Comparison of ENCODE assay signal across 15 mouse cellular contexts in genomic region chr2:115724216-115724615, GRCm38 (mm10).
A peak's percentile ranks its signal among the peaks of the same experiment; 100 is the strongest.
DNase-seq lines count a peak whose midpoint lies in the region; ATAC-seq and TF ChIP-seq lines count a peak whose summit lies in the region.
"Had no signal": no experiment of that assay in that cellular context is flagged by ENCODE, and none has a peak within 500 bp of the region (broad histone marks: within the 10 kb centered on the region; RNA-seq: fewer than 3 reads in every experiment).

No protein-coding gene starts in this region.

- no peaks in the 10 kb centered on the region for H3K9me3 ChIP-seq in hindbrain, embryonic 13.5 days
- H3K9me3 ChIP-seq in hindbrain, postnatal 0 days (ENCODE audit: low read length), result no peaks in the 10 kb centered on the region
- peaks cover 29% of the 10 kb centered on the region for H3K9me3 ChIP-seq in E14TG2a.4 (ENCODE audit: low read length)
- peaks cover 15% of the 10 kb centered on the region for H3K9me3 ChIP-seq in forebrain, embryonic 13.5 days (replicated peaks)
- peaks cover 18% of the 10 kb centered on the region for H3K9me3 ChIP-seq in kidney, embryonic 16.5 days (ENCODE audit: low read length)
- no peaks in the 10 kb centered on the region for H3K9me3 ChIP-seq in intestine, embryonic 15.5 days

- ATAC-seq in hindbrain, embryonic 13.5 days (ENCODE audit: low FRiP score), result no peak
- no peak for ATAC-seq in hindbrain, postnatal 0 days
- ATAC-seq in forebrain, embryonic 13.5 days, result no peak
- peak; percentile 29; the same call in 1 of the 2 replicates for ATAC-seq in kidney, embryonic 16.5 days (ENCODE audit: low FRiP score, low TSS enrichment)
- no peak for ATAC-seq in intestine, embryonic 15.5 days

- H3K9ac ChIP-seq in hindbrain, embryonic 13.5 days, result no peak overlapping the region
- no peak overlapping the region for H3K9ac ChIP-seq in hindbrain, postnatal 0 days (replicated peaks; ENCODE audit: low read length)
- H3K9ac ChIP-seq in forebrain, embryonic 13.5 days, result no peak overlapping the region
- no peak overlapping the region for H3K9ac ChIP-seq in kidney, embryonic 16.5 days (replicated peaks; ENCODE audit: low read length)
- no peak overlapping the region for H3K9ac ChIP-seq in intestine, embryonic 15.5 days
- H3K9ac ChIP-seq: liver, embryonic 14.5 days had no signal

- 0 out of 2 replicates have a peak overlapping the region, but pooled peaks have one; percentile 35 for H3K27ac ChIP-seq in hindbrain, embryonic 13.5 days
- no peak overlapping the region for H3K27ac ChIP-seq in hindbrain, postnatal 0 days
- H3K27ac ChIP-seq in forebrain, embryonic 13.5 days, result peak overlapping the region; percentile 88
- H3K27ac ChIP-seq in kidney, embryonic 16.5 days (ENCODE audit: low read length), result no peak overlapping the region
- no peak overlapping the region for H3K27ac ChIP-seq in intestine, embryonic 15.5 days
- H3K27ac ChIP-seq: liver, embryonic 14.5 days had no signal

- H3K36me3 ChIP-seq in hindbrain, embryonic 13.5 days, result 0 out of 2 replicates have a peak, but pooled peaks cover 4% of the 10 kb centered on the region
- H3K36me3 ChIP-seq in hindbrain, postnatal 0 days (ENCODE audit: insufficient read depth, low read length), result no peaks in the 10 kb centered on the region
- H3K36me3 ChIP-seq in E14TG2a.4 (ENCODE audit: insufficient read depth, low read length), result peaks cover 42% of the 10 kb centered on the region
- peaks cover 15% of the 10 kb centered on the region for H3K36me3 ChIP-seq in forebrain, embryonic 13.5 days (ENCODE audit: poor library complexity, severe bottlenecking)
- peaks cover 22% of the 10 kb centered on the region; the same call in 1 of the 2 replicates for H3K36me3 ChIP-seq in kidney, embryonic 16.5 days (ENCODE audit: insufficient read depth, low read length)
- no peaks in the 10 kb centered on the region for H3K36me3 ChIP-seq in intestine, embryonic 15.5 days

- no peak for DNase-seq in hindbrain, postnatal 0 days (ENCODE audit: low spot score)
- no peak for DNase-seq in embryo, embryonic 10.5 days (ENCODE audit: low spot score)
- no peak for DNase-seq in right cerebral cortex, postnatal 14 days
- DNase-seq: adrenal gland, adult 2 months; cerebellum, adult 2 months; gastrocnemius, postnatal 10 days; heart, postnatal 14 days; lung, postnatal 14 days had no signal

- H3K4me3 ChIP-seq in hindbrain, embryonic 13.5 days, result no peak overlapping the region
- no peak overlapping the region for H3K4me3 ChIP-seq in hindbrain, postnatal 0 days (ENCODE audit: low read length)
- H3K4me3 ChIP-seq in E14TG2a.4 (replicated peaks; ENCODE audit: low read length), result peak overlapping the region; percentile 7; the same call in 1 of the 2 replicates
- no peak overlapping the region for H3K4me3 ChIP-seq in forebrain, embryonic 13.5 days
- H3K4me3 ChIP-seq in kidney, embryonic 16.5 days (ENCODE audit: low read length), result no peak overlapping the region
- no peak overlapping the region for H3K4me3 ChIP-seq in intestine, embryonic 15.5 days (replicated peaks)

- H3K4me2 ChIP-seq in hindbrain, embryonic 13.5 days, result no peak overlapping the region
- no peak overlapping the region for H3K4me2 ChIP-seq in hindbrain, postnatal 0 days (ENCODE audit: low read depth, low read length)
- 0 out of 2 replicates have a peak overlapping the region, but pooled peaks have one; percentile 9 for H3K4me2 ChIP-seq in forebrain, embryonic 13.5 days
- H3K4me2 ChIP-seq in kidney, embryonic 16.5 days (replicated peaks; ENCODE audit: low read depth, low read length), result no peak overlapping the region
- H3K4me2 ChIP-seq in intestine, embryonic 15.5 days (replicated peaks), result no peak overlapping the region

- no peaks in the 10 kb centered on the region for H3K27me3 ChIP-seq in hindbrain, embryonic 13.5 days
- H3K27me3 ChIP-seq in hindbrain, postnatal 0 days (ENCODE audit: insufficient read depth, low read length), result no peaks in the 10 kb centered on the region
- no peaks in the 10 kb centered on the region for H3K27me3 ChIP-seq in E14TG2a.4 (ENCODE audit: insufficient read depth, low read length)
- no peaks in the 10 kb centered on the region for H3K27me3 ChIP-seq in forebrain, embryonic 13.5 days
- no peaks in the 10 kb centered on the region for H3K27me3 ChIP-seq in kidney, embryonic 16.5 days (ENCODE audit: insufficient read depth, low read length)
- H3K27me3 ChIP-seq in intestine, embryonic 15.5 days (replicated peaks), result no peaks in the 10 kb centered on the region
- H3K27me3 ChIP-seq: CH12.LX had no signal

- 54% methylated on average over 6 of the region's 6 CpGs for WGBS in hindbrain, embryonic 13.5 days
- WGBS in hindbrain, postnatal 0 days, result 55% methylated on average over 6 of the region's 6 CpGs
- WGBS in forebrain, embryonic 13.5 days, result 42% methylated on average over 6 of the region's 6 CpGs
- 43% methylated on average over 6 of the region's 6 CpGs for WGBS in kidney, embryonic 16.5 days
- 76% methylated on average over 6 of the region's 6 CpGs for WGBS in intestine, embryonic 15.5 days

- H3K4me1 ChIP-seq in hindbrain, embryonic 13.5 days (replicated peaks), result peaks cover 34% of the 10 kb centered on the region
- no peaks in the 10 kb centered on the region for H3K4me1 ChIP-seq in hindbrain, postnatal 0 days (ENCODE audit: insufficient read depth, low read length)
- H3K4me1 ChIP-seq in E14TG2a.4 (replicated peaks; ENCODE audit: low read depth, low read length), result peaks cover 43% of the 10 kb centered on the region
- H3K4me1 ChIP-seq in forebrain, embryonic 13.5 days, result peaks cover 59% of the 10 kb centered on the region
- H3K4me1 ChIP-seq in kidney, embryonic 16.5 days (ENCODE audit: insufficient read depth, low read length), result peaks cover 21% of the 10 kb centered on the region
- H3K4me1 ChIP-seq in intestine, embryonic 15.5 days (replicated peaks), result 0 out of 2 replicates have a peak, but pooled peaks cover 3% of the 10 kb centered on the region

- no peak for TF ChIP-seq CTCF in hindbrain, postnatal 0 days (IDR thresholded peaks at IDR 0.05; ENCODE audit: low read depth)
- no peak for TF ChIP-seq CTCF in E14TG2a.4 (conservative IDR thresholded peaks at IDR 0.05; ENCODE audit: low read length)

Comparison
In these comparisons a context has a peak if more than half of its experiments do, and no peak if none do; other contexts are left out.
1. H3K27ac ChIP-seq: peak in hindbrain, embryonic 13.5 days (single experiment) and forebrain, embryonic 13.5 days (single experiment); none in hindbrain, postnatal 0 days (single experiment), kidney, embryonic 16.5 days (single experiment) and intestine, embryonic 15.5 days (single experiment).